Mouse (Mus musculus) cerebellum, postnatal 36 days (tissue): ENCODE measurements around the gene Timm8a2.
A peak's percentile ranks its signal among the peaks of the same experiment; 100 is the strongest.

Experiments used
- DNase-seq, 2 experiments: peaks; one replicate each; pipeline ENCODE4 v3.0.0; 2021 to 2022; ENCODE audit warnings: mixed read lengths in 2 of 2

Gene Timm8a2

GRCm38 (mm10) chr14:122012193-122012592, 22.3 kb upstream of the Timm8a2 start:
- no peak for DNase-seq

GRCm38 (mm10) chr14:122012814-122013213, 21.7 kb upstream of the Timm8a2 start:
- DNase-seq, result no peak

GRCm38 (mm10) chr14:122013417-122013951, 21.0 kb upstream of the Timm8a2 start:
- no peak for DNase-seq

GRCm38 (mm10) chr14:122017958-122018357, 16.5 kb upstream of the Timm8a2 start:
- no peak for DNase-seq

GRCm38 (mm10) chr14:122019389-122019788, 15.1 kb upstream of the Timm8a2 start:
- DNase-seq, result no peak

GRCm38 (mm10) chr14:122020567-122020966, 13.9 kb upstream of the Timm8a2 start:
- no peak for DNase-seq

GRCm38 (mm10) chr14:122023054-122023453, 11.4 kb upstream of the Timm8a2 start:
- DNase-seq, result no peak

- no peak for DNase-seq
These were observed 10.5 kb upstream of the Timm8a2 start for GRCm38 (mm10) chr14:122023928-122024327.

GRCm38 (mm10) chr14:122028926-122029745, 5.3 kb upstream of the Timm8a2 start:
- DNase-seq, result no peak

GRCm38 (mm10) chr14:122029851-122030250, 4.6 kb upstream of the Timm8a2 start:
- no peak for DNase-seq

- no peak for DNase-seq
These were observed 2.4 kb upstream of the Timm8a2 start for GRCm38 (mm10) chr14:122032045-122032444.

- DNase-seq, result no peak
These were observed 707 bp downstream of the Timm8a2 start for GRCm38 (mm10) chr14:122035181-122035580.

GRCm38 (mm10) chr14:122035860-122036259, 1.4 kb downstream of the Timm8a2 start:
- no peak for DNase-seq

GRCm38 (mm10) chr14:122038874-122039647, 4.6 kb downstream of the Timm8a2 start:
- DNase-seq, result no peak

- DNase-seq, result no peak
These were observed 6.9 kb downstream of the Timm8a2 start for GRCm38 (mm10) chr14:122041413-122041825.

GRCm38 (mm10) chr14:122042142-122042694, 7.7 kb downstream of the Timm8a2 start:
- DNase-seq, result no peak

- no peak for DNase-seq
These were observed 13.3 kb downstream of the Timm8a2 start for GRCm38 (mm10) chr14:122047784-122048183.

GRCm38 (mm10) chr14:122048816-122049215, 14.3 kb downstream of the Timm8a2 start:
- no peak for DNase-seq

GRCm38 (mm10) chr14:122052896-122053635, 18.6 kb downstream of the Timm8a2 start:
- no peak for DNase-seq

GRCm38 (mm10) chr14:122056871-122057270, 22.4 kb downstream of the Timm8a2 start:
- no peak for DNase-seq

- no peak for DNase-seq
These were observed 23.5 kb downstream of the Timm8a2 start for GRCm38 (mm10) chr14:122057941-122058346.

- DNase-seq, result peak; percentile 70 to 76
These were observed 26.2 kb downstream of the Timm8a2 start for GRCm38 (mm10) chr14:122060642-122061041.

GRCm38 (mm10) chr14:122061376-122061775, 26.9 kb downstream of the Timm8a2 start:
- no peak for DNase-seq
